Mouse (Mus musculus): ENCODE measurements around the gene Pou3f1. TPM values are rescaled to one million over a fixed set of nuclear protein-coding genes. Genes with fewer than 3 reads are reported as not detected.
"Not testable (repeated sequence)": the region's sequence is repeated elsewhere in the genome, so short reads cannot be mapped to it uniquely, and the experiment has no call there.

Pou3f1 gene
- polyA plus RNA-seq, 1 experiment from 2014 or later: 0.21 TPM

DNA sequence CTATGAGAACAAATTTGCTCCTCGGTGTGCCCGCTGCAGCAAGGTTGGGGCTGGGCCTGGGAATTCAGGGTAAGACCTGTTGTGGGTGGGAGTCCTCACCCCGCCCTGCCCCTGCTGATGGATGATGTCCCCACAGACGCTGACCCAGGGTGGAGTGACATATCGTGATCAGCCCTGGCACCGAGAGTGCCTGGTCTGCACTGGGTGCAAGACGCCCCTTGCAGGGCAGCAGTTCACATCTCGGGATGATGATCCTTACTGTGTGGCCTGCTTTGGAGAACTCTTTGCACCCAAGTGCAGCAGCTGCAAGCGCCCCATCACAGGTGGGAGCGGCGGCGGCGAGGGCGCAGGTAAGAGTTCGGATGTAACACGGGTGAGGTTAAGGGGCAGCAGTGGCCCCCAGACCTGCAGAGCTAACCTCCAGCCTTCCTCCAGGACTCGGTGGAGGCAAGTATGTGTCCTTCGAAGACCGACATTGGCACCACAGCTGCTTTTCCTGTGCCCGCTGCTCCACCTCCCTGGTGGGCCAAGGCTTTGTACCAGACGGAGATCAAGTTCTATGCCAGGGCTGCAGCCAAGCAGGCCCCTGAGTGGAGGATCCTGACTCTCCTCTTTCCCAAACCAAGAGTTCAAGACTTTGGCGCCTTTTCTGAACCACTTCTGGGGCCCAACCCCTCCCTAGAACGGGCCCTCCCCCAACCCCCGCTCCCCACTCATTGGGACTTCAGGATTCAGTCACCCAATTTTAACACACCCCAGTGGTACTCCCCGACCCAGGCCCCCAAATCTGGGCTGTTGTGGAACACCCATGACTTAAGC lies 51.0 kb downstream of the Pou3f1 start:
- H3K27me3 ChIP-seq (ENCODE audit: control insufficient read depth, insufficient read depth, low read length); H3K36me3 ChIP-seq (ENCODE audit: control insufficient read depth, insufficient read depth, low read length); ATAC-seq (replicated peaks; ENCODE audit: insufficient number of reproducible peaks, low FRiP score, low TSS enrichment); H3K9me3 ChIP-seq (replicated peaks; ENCODE audit: control insufficient read depth, low read length); H3K4me3 ChIP-seq (ENCODE audit: low read depth, low read length); H3K9ac ChIP-seq (ENCODE audit: low read depth, low read length); H3K4me2 ChIP-seq: not testable (repeated sequence)
- 80% methylated on average over 25 of the region's 25 CpGs for WGBS (ENCODE audit: insufficient replicate concordance)
- Histone ChIP-seq H3K27ac (ENCODE audit: low read depth, low read length) (peak overlapping the region; percentile 95; the same call in 1 of the 2 replicates), H3K4me1 (ENCODE audit: control insufficient read depth, insufficient read depth, low read length) (peaks cover 56% of the 10 kb centered on the region)

DNA sequence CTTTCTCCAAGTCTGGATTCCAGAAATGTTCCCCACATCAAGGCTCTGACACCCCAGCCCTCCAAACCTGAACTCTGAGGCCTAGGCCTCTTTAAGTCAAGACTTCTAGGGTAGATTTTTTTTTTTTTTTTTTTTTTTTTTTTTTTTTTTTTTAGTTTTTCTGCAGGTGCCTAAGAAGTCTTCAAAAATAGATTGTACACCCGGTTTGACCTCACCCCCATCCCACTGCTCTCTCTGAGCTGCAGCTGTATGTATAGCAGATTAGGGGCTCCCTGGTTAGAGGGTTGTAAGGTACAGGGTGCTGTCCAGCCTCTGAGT lies 51.6 kb downstream of the Pou3f1 start:
- H3K36me3 ChIP-seq (ENCODE audit: control insufficient read depth, insufficient read depth, low read length); H3K9ac ChIP-seq (ENCODE audit: low read depth, low read length); H3K27me3 ChIP-seq (ENCODE audit: control insufficient read depth, insufficient read depth, low read length); H3K9me3 ChIP-seq (replicated peaks; ENCODE audit: control insufficient read depth, low read length); ATAC-seq (replicated peaks; ENCODE audit: insufficient number of reproducible peaks, low FRiP score, low TSS enrichment); H3K4me3 ChIP-seq (ENCODE audit: low read depth, low read length): not testable (repeated sequence)
- Histone ChIP-seq H3K27ac (ENCODE audit: low read depth, low read length) (peak overlapping the region; percentile 95), H3K4me2 (peak overlapping the region; percentile 69), H3K4me1 (ENCODE audit: control insufficient read depth, insufficient read depth, low read length) (peaks cover 55% of the 10 kb centered on the region)
- WGBS (ENCODE audit: insufficient replicate concordance): 28% methylated on average over 1 of the region's 1 CpGs

DNA sequence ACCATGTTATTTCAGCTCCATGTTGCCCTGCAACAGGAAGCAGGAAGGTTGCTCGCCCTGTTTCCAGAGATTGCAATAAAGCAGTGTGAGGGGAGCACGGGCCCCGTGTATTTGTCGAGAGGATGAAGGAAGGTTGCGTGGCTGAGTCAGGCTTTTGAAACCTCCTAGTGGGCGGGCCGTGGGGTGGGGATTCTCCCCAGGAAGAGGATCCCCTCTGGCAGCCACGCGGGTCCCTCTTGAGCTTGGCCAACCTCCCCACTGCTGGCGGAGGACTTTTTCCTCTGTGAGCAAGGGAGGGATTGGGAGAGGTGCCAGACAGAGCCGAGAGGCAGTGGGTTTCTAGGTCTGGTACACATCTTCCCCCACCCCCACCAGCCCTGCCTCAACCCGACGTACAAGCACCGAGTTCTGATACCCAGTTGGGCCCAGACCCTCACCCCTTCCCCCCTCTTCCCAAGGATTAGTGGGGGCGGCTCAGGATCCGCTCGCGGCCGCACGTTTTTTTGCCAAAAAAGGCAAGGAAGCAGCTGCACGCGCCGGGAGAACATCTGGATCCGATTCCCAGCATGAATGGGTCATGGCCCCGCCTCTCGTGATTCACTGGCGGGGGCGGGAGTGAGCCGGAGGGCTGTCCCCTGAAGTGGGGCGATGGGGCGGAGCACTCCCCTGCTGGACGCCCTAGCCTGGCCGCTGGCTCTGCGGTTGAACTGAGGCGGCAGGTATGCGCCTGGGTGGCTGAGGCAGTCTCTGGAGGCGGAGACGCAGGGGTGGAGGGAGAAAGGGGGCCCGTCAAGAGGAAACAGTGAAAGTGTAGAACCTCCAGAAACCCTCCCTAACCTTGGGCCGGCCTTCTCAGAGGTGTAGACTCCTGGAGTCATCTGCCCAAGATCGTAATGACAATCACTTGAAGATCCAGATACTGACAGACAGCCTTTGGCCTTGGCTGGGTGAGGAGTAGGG lies 52.2 kb downstream of the Pou3f1 start:
- Histone ChIP-seq H3K27ac (ENCODE audit: low read depth, low read length) (peak overlapping the region; percentile 95), H3K9me3 (replicated peaks; ENCODE audit: control insufficient read depth, low read length) (no peaks in the 10 kb centered on the region), H3K4me3 (ENCODE audit: low read depth, low read length) (peak overlapping the region; percentile 42), H3K27me3 (ENCODE audit: control insufficient read depth, insufficient read depth, low read length) (no peaks in the 10 kb centered on the region), H3K9ac (ENCODE audit: low read depth, low read length) (peak overlapping the region; percentile 70), H3K4me1 (ENCODE audit: control insufficient read depth, insufficient read depth, low read length) (peaks cover 48% of the 10 kb centered on the region), H3K36me3 (ENCODE audit: control insufficient read depth, insufficient read depth, low read length) (peaks cover 4% of the 10 kb centered on the region; the same call in 1 of the 2 replicates), H3K4me2 (peak overlapping the region; percentile 69)
- ATAC-seq (replicated peaks; ENCODE audit: insufficient number of reproducible peaks, low FRiP score, low TSS enrichment): peak; percentile 80
- 1% methylated on average over 41 of the region's 41 CpGs for WGBS (ENCODE audit: insufficient replicate concordance)

DNA sequence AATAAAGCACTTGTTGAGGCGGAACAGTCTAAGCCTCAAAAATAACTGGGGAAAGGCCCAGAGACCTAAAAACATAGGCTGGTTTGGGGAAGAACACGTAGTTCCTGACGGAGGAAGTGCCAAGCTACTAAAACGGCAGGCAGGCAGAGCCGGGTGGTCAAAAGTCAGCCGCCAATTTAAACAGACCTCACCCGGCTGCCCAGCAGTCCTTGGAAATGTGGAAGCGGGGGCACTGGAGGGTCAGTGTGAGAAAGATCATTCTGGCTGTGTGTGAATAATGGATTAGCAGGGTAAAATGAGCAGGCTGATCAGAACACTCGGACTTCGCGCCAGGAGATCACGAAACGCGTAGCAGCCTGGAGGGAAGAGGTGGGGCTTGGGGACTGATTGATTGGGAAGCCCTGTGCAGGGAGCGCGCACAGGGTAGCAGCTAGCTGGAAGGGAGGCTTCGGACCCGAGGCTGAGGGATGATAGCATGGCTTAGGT lies 53.4 kb downstream of the Pou3f1 start:
- Histone ChIP-seq H3K27me3 (ENCODE audit: control insufficient read depth, insufficient read depth, low read length) (no peaks in the 10 kb centered on the region), H3K36me3 (ENCODE audit: control insufficient read depth, insufficient read depth, low read length) (peaks cover 4% of the 10 kb centered on the region; the same call in 1 of the 2 replicates), H3K9me3 (replicated peaks; ENCODE audit: control insufficient read depth, low read length) (no peaks in the 10 kb centered on the region), H3K4me3 (ENCODE audit: low read depth, low read length) (peak overlapping the region; percentile 27), H3K9ac (ENCODE audit: low read depth, low read length) (peak overlapping the region; percentile 64), H3K4me2 (peak overlapping the region; percentile 69), H3K27ac (ENCODE audit: low read depth, low read length) (peak overlapping the region; percentile 65), H3K4me1 (ENCODE audit: control insufficient read depth, insufficient read depth, low read length) (peaks cover 36% of the 10 kb centered on the region)
- no peak for ATAC-seq (replicated peaks; ENCODE audit: insufficient number of reproducible peaks, low FRiP score, low TSS enrichment)
- 4% methylated on average over 18 of the region's 18 CpGs for WGBS (ENCODE audit: insufficient replicate concordance)

Other genes starting within 250 kb of the Pou3f1 start
- not detected in 2 replicates for gene 3100002H09Rik, start 46.0 kb upstream of the Pou3f1 start, polyA plus RNA-seq (2014; fragmentation: Nextera tagmentation; extraction: Ambion mirVana)
- gene Utp11, start 36.8 kb downstream of the Pou3f1 start, polyA plus RNA-seq (2014; fragmentation: Nextera tagmentation; extraction: Ambion mirVana): 57.1 and 60.7 TPM in 2 replicates
- 6.3 and 6.4 TPM in 2 replicates for gene Fhl3, start 43.9 kb downstream of the Pou3f1 start, polyA plus RNA-seq (2014; fragmentation: Nextera tagmentation; extraction: Ambion mirVana)
- gene Sf3a3, start 58.0 kb downstream of the Pou3f1 start, polyA plus RNA-seq (2014; fragmentation: Nextera tagmentation; extraction: Ambion mirVana): 109 and 113 TPM in 2 replicates
- 18.5 and 19.2 TPM in 2 replicates for gene Inpp5b, start 85.0 kb downstream of the Pou3f1 start, polyA plus RNA-seq (2014; fragmentation: Nextera tagmentation; extraction: Ambion mirVana)
- gene Mtf1, start 145.3 kb downstream of the Pou3f1 start, polyA plus RNA-seq (2014; fragmentation: Nextera tagmentation; extraction: Ambion mirVana): 11.0 and 13.5 TPM in 2 replicates
- 25.4 and 28.0 TPM in 2 replicates for gene Yrdc, start 193.9 kb downstream of the Pou3f1 start, polyA plus RNA-seq (2014; fragmentation: Nextera tagmentation; extraction: Ambion mirVana)
- 41.4 and 46.3 TPM in 2 replicates for gene 1110065P20Rik, start 194.4 kb downstream of the Pou3f1 start, polyA plus RNA-seq (2014; fragmentation: Nextera tagmentation; extraction: Ambion mirVana)
- 0.13 and 0.21 TPM in 2 replicates for gene Maneal, start 205.4 kb downstream of the Pou3f1 start, polyA plus RNA-seq (2014; fragmentation: Nextera tagmentation; extraction: Ambion mirVana)
- gene Epha10, start 224.1 kb downstream of the Pou3f1 start, polyA plus RNA-seq (2014; fragmentation: Nextera tagmentation; extraction: Ambion mirVana): not detected in 2 replicates